Mouse (Mus musculus) urinary bladder, postnatal 36 days (tissue): Measurements from ENCODE around the gene Snai1.

Experiments
- DNase-seq, 2 experiments: peaks; one replicate each; pipeline ENCODE4 v3.0.0; 2022; ENCODE audit warnings: low spot score in 2 of 2, mixed read lengths in 1 of 2

The Snai1 gene

GRCm38 (mm10) chr2:167550341-167550854 is 12.4 kb downstream of the Snai1 start:
- DNase-seq, result no peak

GRCm38 (mm10) chr2:167551342-167551920 is 13.4 kb downstream of the Snai1 start:
- DNase-seq, result no peak

GRCm38 (mm10) chr2:167552292-167552691 is 14.3 kb downstream of the Snai1 start:
- no peak for DNase-seq

GRCm38 (mm10) chr2:167552927-167553402 is 15.0 kb downstream of the Snai1 start:
- no peak for DNase-seq

- DNase-seq, result no peak
Observed at GRCm38 (mm10) chr2:167555766-167556165, 17.8 kb downstream of the Snai1 start.

GRCm38 (mm10) chr2:167559413-167559812 is 21.4 kb downstream of the Snai1 start:
- no peak for DNase-seq

GRCm38 (mm10) chr2:167562101-167562500 is 24.1 kb downstream of the Snai1 start:
- no peak for DNase-seq

GRCm38 (mm10) chr2:167563035-167563434 is 25.0 kb downstream of the Snai1 start:
- no peak for DNase-seq

- DNase-seq, result no peak
Observed at GRCm38 (mm10) chr2:167563703-167564102, 25.7 kb downstream of the Snai1 start.

GRCm38 (mm10) chr2:167564551-167565311 is 26.7 kb downstream of the Snai1 start:
- DNase-seq, result no peak

GRCm38 (mm10) chr2:167565312-167565656 is 27.3 kb downstream of the Snai1 start:
- DNase-seq, result no peak

- peak in 1 of 2 experiments; percentile 44 for DNase-seq
Observed at GRCm38 (mm10) chr2:167565682-167566081, 27.7 kb downstream of the Snai1 start.

GRCm38 (mm10) chr2:167568112-167568511 is 30.1 kb downstream of the Snai1 start:
- DNase-seq, result no peak

- DNase-seq, result peak; percentile 52 to 87
Observed at GRCm38 (mm10) chr2:167569934-167570651, 32.1 kb downstream of the Snai1 start.

- no peak for DNase-seq
Observed at GRCm38 (mm10) chr2:167570815-167571214, 32.8 kb downstream of the Snai1 start.

GRCm38 (mm10) chr2:167571442-167572220 is 33.6 kb downstream of the Snai1 start:
- DNase-seq, result no peak

- DNase-seq, result peak; percentile 63 to 74
Observed at GRCm38 (mm10) chr2:167574814-167575213, 36.8 kb downstream of the Snai1 start.

- no peak for DNase-seq
Observed at GRCm38 (mm10) chr2:167575581-167575980, 37.6 kb downstream of the Snai1 start.

- DNase-seq, result no peak
Observed at GRCm38 (mm10) chr2:167576121-167576620, 38.2 kb downstream of the Snai1 start.

- DNase-seq, result no peak
Observed at GRCm38 (mm10) chr2:167577186-167577785, 39.3 kb downstream of the Snai1 start.

- DNase-seq, result no peak
Observed at GRCm38 (mm10) chr2:167578521-167578920, 40.5 kb downstream of the Snai1 start.
